Mouse (Mus musculus): Measurements from ENCODE around the gene Gm9972. TPM values are rescaled to one million over a fixed set of nuclear protein-coding genes. Genes with fewer than 3 reads are reported as not detected.

The Gm9972 gene
- not detected for total RNA-seq (2021)
- long read RNA-seq, experiment 1 = 0 reads
- long read RNA-seq, experiment 2 = 0 reads

DNA sequence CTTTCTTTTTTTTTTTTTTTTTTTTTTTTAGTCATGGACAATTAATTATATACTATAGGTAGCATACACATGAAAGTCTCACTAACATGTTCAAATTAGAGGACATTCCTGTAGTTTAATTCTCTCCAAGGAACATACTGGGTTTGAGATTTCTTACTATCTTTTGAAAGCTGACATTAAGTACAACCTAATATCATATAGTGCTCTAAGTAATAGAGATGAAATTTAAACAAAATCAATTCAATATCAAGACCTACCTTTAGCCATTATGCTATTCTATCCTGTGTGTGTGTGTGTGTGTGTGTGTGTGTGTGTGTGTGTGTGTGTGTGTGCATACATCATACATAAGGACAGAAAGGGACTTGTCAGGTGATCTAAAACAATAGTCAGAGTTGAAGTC is at the start of gene Gm9972:
TSS of gene Gm9972 (plus strand) at position 301 of the 400 bp plus-strand sequence.
- DNase-seq (ENCODE audit: low spot score in 2 of 2) = no peak

DNA sequence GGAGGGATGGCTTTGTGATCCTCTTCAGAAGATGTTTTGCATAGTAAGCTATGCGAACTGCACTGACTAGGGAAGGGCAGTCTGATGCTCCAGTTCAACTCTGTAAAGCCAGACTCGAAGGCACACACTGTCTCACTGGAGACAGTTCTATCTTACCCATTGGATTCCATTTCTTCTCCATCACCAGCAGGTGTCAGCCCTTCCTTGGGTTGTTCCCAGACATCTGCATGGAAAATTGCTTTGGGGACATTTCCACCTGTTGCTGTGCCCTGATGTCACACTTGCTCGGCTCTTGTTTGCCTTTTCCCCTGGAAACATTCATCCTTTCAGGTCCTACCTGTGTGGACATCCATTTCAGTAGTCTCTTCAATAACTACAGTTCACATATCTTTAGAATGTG is 36.4 kb upstream of the Gm9972 start:
- no peak for DNase-seq (ENCODE audit: low spot score in 2 of 2)

DNA sequence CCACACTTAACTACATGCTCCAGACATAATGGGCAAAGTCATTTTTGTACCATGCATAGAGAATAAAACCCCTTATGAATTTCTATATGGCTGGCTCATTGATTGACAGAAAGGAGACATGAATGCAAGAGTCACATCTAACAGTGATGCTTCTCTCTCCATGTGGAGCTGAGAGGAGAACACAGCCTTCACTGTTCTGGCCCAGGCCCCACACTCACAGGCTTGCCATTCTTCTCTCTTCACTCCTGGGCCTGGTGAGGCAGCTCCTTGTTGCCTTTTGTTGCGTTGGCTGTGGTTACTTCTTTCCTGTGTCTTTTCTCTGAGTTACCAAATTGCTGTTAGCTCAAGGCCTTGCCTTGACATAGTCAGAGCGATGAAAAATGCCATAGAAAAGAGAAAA is 23.6 kb upstream of the Gm9972 start:
- DNase-seq (ENCODE audit: low spot score in 2 of 2) = no peak

DNA sequence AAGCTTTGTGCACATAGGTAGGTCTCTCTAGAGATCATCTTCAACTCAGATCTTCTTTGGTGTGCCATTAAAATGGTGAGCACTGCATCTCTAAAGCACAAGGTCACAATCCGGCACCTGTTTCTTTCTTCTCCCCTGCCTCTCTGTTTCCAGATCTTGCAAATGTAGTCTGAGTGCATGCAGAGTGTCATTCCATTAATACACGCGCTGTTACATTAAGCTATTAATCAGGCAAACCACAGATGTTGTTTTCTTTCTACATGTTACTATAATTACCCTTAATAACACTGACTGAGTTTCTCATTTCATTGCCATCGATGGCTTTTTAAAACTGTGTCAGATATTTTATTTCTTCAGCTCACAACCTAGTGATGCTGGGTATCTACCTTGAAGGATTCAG is 22.6 kb upstream of the Gm9972 start:
- DNase-seq (ENCODE audit: low spot score in 2 of 2) = no peak

DNA sequence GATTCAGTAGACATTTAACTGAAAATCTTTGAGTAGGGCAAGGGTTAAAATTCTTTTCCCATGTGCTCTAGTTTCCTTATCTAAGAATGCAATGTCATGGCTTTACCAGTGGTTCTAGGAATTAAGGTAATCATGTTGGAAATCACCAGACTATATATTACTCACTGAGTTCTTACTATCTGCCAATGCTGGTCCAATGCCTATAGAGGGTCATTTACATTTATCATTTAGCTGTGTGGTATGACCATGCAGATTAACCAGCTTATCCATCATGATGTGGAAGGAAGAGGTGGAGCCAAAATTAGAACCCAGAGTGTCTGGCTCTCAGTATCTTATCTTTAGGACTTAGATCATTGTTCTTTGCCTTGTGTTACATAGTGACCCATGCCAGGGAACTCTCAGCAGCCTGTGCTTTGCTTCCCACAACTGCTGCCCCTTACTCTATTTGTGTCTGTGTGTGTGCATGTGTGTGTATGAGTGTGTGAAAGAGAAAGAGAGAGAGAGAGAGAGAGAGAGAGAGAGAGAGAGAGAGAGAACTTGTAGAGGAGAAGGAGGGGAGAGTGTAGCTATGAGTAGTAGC is 12.3 kb upstream of the Gm9972 start:
- DNase-seq (ENCODE audit: low spot score in 2 of 2) = no peak

DNA sequence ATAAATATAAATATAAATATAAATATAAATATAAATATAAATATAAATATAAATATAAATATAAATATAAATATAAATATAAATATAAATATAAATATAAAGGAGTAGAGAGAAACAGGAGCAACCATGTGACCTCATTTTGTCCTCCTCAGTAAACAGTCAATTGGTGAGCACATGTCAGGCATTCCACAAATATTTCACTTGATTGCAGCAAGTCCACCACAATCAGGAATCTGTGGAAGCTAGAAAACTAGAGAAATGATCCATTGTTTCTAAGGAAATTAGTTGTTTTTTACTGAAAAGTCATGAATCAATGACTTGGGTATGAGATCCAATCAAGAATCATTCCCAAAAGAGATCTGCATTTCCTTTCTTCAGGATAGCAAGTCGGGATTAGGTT is 5.7 kb upstream of the Gm9972 start:
- DNase-seq (ENCODE audit: low spot score in 2 of 2) = no peak

DNA sequence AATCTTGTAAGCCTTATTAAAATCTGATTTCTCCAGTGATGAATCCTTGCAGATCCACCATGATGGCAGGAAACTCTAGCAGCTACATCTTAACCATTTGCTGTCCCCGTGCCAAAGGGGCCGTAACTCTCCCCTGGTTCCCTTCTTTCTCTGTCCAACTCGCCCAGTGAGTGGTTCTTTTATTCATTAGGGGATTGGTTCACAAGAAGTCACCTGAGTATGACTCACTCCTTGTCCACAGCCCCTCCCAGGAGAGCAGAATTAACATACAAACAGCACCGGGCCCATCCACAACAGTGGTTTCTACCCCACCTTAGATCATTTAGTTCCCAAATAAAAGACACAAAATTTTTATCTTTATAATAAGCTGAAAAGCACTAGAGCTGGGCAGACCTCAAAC is 3.4 kb upstream of the Gm9972 start:
- no peak for DNase-seq (ENCODE audit: low spot score in 2 of 2)

DNA sequence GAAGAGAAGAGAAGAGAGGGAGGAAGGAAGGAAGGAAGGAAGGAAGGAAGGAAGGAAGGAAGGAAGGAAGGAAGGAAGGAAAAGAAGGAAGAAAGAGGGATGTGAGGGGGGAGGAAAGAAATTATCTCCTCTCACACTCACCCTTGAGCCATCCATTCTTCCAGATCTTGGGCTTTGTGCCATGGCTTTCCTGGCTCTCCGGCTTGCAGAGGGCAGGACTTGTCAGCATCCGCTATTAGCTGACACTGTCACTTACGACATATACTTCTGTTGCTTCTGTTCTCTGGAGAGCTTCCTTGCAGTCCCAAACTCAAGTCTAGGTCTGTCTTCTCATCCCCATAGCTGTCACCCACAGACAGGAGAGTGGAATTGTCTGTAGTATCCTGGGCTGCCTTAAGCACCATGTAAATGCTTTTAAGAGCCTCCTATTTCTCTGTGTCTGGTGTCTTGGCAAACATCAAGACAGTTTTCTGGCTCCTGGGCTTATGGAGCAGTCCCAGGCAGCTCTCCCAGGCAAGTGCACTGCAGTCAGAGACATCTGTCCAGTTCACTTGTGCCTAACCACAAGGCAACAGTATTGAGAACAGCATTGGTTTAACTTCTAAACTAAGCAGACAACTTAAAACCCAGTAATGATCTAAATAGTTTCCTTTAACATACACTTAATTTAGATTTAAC is 10.5 kb downstream of the Gm9972 start:
- DNase-seq (ENCODE audit: low spot score in 2 of 2) = no peak

DNA sequence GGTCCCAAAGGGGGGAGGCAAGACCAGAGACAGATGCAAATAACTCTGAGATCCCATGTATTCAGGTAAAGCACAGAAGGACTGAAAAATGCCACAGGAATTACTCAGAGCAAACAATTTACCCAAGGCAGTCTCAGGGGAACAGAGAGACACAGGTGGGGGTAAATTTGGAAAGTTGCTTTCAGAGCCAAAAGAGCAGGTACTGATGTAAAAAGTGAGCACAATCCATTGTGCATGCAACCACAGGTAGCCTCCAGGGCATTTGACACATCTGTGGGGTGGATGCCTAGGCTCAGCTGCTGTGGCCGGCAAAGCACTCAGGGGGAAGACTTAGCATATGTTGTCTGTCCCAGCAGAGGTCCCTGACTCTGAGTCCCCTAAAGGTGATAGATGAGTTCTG is 13.8 kb downstream of the Gm9972 start:
- DNase-seq (ENCODE audit: low spot score in 2 of 2) = no peak

DNA sequence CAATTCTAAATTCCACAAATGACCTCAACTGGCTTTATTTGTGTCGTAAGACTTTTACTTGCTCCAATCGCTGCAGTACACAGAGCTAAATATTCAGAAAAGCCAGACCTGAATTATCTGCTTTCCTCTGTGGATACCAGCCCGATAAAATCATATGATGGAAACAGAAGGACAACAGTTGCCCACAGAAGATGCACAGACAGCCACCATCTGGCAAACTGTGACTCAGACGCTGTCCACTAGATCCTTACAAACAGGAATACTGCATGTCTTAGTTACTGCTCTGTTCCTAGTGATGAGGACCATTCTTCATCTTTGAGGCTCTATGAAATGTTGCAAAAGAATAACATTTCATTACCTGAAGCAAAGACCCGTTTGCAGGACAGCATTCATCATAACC is 19.4 kb downstream of the Gm9972 start:
- DNase-seq (ENCODE audit: low spot score in 2 of 2) = no peak

DNA sequence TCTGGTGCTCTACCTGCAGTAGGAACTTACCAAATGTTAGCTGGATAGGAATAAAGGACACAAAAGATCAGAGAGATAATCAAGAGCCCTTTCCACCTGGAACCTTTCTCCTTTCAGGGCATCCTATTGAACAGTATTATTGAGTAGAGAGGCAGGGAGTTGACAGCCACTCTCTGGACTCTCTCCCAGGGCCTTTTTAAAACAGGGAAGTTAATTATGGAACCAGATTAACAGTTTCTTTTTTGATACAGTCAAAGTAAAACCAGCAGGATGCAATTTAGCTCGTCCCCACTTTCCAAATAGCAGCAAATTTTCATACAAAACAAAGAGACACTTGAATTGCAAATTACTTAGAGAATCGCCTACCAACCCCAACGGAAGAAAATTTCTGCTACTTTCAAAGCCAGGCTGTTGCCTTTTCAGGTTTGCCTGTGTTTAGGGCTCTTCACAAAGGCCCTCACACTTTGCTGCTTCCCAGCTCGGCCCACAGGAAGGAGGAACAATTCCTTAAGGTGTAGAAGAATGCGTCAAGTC is 24.0 kb downstream of the Gm9972 start:
- DNase-seq (ENCODE audit: low spot score in 2 of 2) = no peak

DNA sequence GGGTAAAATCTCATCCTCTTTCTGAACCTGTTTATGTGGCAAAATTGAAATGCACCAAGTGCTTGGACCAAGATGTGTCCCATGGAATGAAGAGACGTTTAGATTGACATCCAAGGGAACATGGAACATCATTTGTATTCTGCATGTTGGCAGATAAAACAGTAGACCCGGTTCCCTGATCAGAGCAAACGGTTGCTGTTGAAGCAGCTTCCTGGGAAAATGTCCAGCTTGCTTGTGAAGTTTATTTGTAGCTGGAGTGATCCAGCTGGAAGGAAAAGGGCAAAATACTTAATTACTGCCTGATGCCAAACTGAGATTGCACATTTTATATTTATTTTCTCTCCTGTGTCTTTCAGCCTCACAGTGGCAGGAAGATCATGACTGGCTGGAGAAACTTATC is 26.7 kb downstream of the Gm9972 start:
- DNase-seq (ENCODE audit: low spot score in 2 of 2) = no peak

DNA sequence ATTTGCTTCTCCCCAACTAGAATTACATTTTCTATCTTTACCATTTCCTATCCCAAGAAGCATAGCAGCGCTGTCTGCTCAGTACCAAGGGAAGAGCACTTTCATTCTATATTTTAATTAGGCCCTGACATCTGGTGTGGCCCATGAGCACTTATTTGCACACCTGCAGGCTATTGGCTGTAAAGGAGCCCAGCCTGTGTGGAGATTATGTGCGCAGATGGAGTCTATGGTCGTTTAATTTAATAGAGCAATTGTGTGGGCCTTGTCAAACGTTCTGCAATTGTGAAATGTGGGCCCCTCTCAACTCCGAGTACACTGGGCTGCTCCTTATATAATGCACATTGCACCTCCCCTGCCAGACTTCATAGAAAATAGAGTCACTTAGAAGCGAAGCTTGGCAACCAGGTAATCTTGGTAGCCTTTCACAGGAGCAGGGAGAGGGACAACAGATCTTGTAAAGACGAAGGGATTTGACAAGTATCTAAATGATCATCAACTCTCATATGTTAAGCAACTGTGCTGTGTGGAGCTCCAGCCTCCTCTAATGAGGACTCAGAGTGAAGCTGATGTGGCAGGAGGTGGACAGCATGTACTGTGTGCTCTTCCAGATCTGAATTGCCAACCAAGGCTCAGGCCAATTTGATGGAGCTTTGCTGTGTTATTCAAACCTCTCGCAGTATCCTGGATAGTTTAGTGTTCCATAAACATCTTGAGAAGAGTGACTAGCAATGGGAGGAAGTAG is 50.9 kb downstream of the Gm9972 start:
- no peak for DNase-seq (ENCODE audit: low spot score in 2 of 2)

Other genes with a start within 250 kb of the Gm9972 start
- under 1 TPM; 0.62 TPM for gene Atp10b, start 114.1 kb downstream of the Gm9972 start, total RNA-seq (2021)